Mouse (Mus musculus): ENCODE data around the gene Tnfrsf13c. TPM values are rescaled to one million over a fixed set of nuclear protein-coding genes. Genes with fewer than 3 reads are reported as not detected.

Tnfrsf13c gene
- total RNA-seq, 4 experiments from 2014 or later: not detected

DNA sequence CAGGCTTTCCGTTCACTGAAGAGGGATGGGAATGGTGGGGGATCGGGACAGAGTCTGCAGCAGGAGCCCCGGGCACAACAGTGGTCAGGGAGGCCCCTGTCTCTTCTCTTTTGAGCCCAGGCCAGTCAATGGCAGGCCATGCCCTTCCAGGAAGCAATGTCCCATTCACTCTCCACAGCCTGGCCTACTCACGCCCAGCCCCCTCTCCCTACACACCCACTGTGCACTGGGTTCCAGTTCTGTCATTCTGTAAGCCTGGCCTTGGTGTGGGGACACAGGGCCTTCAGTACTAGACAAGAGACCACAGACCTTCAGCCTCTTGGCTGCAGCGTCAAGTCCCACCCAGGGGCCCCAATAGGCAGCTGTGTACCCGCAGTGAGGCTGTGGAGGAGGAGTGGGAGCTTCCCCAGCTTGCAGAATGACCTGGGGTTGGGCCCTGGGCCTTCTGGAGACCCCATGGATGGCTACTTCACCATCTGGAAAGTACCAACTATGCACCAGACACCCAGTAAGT is 6.0 kb upstream of the Tnfrsf13c start:
- no peak for DNase-seq (ENCODE audit: low spot score in 2 of 2)

DNA sequence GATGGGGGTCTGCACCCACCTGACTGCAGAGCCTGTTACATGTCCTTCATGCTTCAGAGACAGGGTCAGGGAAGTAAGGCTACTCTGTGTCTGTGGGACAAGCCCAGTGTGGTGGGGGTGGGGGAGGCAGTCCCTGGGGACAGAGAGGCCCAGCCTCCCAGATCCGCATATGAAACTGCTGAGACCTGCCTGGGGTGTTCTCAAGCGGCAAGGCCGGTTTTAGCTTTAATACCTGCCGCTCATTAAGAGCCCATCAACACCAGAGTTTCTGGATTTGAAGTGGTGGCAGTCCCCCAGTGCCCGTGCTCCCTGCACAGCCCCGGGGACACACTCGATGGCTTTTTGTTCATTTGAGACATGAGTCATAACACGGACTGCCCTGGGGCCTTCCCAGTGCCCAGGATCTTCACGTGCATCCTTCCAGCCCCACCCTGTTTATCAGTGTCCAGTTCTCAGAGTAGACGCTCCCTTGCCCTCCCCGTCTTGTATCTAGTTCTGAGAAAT is 5.4 kb upstream of the Tnfrsf13c start:
- DNase-seq (ENCODE audit: low spot score in 2 of 2): no peak

DNA sequence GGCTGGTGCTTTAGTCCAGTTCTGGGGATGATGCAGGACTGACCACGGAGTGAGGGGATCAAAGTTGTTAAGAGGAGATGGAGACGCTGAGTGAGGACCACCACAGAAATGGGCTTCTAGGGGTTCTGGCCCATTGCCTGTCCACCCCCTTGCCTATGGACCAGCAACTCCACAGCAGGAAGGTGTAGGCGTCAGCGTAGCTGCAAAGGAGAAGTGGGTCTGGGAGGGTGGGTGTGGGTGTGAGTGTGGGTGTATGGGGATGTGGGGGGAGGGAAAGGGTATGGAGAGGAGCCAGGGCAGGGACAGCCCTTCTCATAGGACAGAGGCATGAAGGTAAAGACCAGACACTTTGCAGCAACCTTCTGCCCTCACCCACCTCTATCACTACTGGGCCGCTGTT is 1.6 kb upstream of the Tnfrsf13c start:
- no peak for DNase-seq (ENCODE audit: low spot score in 2 of 2)

DNA sequence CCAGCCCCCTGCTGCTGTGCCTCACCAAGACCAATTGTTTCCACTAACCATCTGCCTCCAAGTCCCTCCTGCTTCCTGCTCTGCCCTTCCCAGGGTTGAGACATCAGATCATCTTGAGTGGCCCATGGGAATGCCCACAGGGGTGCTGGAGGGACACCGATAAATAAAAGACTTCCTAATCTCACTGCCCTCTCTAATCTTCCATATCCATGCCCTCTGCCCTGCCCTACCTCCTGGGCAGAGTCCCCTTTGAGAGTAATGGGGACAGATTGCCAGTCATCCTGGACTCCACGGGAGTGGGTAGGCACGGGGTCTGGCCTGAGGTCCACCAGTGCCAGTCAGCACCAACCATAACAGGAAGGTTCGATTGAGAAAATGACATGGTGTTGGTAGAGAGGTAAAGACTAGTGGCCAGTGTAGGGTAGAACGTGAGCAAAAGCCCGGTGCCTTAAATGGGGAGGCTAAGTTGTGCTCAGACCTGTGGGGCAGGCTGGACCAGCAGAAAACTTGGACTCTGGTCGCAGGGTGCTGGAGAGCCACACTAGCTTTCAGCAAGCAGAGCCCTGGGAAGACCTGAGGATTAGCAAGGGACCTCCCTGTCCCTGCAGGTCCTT is 540 bp upstream of the Tnfrsf13c start:
- DNase-seq (ENCODE audit: low spot score in 2 of 2): no peak

DNA sequence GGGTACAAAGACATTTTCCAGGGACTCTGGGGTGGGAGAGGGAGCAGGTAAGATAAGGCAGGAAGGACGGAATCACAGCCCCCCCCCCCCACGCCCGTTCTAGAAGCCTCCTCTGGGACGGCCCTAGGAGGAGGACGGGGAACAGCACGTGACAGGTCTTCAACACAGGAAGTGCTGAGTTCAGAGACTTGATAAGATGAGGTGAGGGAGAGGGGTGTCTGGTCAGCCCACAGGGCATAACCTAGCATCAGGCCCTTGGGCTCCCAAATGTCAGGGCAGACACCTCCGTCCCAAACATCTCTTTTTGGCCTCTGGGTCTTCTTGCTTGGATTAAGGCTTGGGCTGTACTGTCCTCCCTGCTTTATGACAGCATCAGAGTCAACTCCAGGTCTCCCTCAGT is 918 bp downstream of the Tnfrsf13c start:
- no peak for DNase-seq (ENCODE audit: low spot score in 2 of 2)

DNA sequence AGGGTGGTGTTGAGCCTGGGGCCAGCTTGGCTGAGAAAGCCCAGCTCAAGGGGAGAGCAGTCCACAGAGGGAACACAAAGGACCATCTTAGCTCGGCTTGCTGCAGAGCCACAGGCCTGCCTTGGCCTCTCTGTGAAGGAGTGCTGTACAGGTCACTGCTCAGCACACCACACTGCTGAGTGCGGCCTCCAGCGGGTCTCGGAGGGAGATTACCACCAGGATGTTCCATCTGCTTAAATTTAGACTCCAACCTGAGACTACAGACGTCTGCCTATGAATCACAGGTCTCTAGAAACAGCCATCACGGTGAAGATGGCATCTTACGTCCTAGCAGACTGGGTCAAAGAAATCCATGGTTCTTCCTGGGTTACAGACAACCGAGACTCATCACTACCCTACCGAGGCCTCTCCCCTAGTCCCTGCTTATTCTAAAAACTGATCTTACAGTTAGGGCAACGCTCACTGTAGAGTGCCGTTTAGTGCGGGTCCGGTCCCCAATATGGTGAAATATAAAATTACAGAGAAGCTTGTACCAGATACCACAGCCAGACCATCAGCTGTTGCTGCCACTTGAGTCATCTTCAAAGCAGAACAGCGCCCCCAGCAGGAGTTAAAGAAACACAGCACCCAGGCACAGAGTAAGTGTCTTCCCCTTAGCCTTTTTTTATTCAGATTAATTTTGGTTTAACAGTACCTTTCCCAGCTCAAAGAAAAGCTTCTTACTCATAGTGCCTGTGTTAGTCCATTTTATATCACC is 2.9 kb downstream of the Tnfrsf13c start:
- no peak for DNase-seq (ENCODE audit: low spot score in 2 of 2)

DNA sequence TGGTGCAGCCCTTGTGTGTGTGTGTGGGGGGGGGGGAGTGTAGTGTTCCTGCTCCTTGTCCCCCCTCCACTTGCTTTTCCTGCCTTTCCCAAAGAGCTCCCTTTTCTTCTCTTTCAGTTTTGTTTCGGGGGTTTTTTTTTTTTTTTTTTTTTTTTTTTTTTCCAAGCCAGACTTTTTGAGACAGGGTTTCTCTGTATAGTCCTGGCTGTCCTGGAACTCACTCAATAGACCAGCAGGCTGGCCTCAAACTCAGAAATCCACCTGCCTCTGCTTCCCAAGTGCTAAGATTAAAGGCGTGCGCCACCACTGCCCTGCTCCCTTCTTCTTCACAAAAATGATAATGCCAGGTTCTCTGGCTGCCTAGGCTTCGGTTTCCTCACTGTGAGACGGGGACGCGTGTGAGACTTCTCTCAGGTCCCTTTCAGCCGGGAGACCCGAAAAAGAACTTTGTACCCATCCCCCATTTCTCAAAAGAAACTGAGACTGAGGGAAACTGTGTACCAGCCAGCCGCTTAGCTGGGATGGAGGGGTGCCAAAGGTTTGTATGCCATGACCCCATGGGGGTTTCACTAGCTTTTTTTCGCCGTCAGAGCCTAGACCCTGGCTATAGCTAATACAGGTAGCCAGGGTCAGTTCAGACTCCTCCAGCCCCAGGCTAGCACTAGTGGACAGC is 4.0 kb downstream of the Tnfrsf13c start:
- no peak for DNase-seq (ENCODE audit: low spot score in 2 of 2)

DNA sequence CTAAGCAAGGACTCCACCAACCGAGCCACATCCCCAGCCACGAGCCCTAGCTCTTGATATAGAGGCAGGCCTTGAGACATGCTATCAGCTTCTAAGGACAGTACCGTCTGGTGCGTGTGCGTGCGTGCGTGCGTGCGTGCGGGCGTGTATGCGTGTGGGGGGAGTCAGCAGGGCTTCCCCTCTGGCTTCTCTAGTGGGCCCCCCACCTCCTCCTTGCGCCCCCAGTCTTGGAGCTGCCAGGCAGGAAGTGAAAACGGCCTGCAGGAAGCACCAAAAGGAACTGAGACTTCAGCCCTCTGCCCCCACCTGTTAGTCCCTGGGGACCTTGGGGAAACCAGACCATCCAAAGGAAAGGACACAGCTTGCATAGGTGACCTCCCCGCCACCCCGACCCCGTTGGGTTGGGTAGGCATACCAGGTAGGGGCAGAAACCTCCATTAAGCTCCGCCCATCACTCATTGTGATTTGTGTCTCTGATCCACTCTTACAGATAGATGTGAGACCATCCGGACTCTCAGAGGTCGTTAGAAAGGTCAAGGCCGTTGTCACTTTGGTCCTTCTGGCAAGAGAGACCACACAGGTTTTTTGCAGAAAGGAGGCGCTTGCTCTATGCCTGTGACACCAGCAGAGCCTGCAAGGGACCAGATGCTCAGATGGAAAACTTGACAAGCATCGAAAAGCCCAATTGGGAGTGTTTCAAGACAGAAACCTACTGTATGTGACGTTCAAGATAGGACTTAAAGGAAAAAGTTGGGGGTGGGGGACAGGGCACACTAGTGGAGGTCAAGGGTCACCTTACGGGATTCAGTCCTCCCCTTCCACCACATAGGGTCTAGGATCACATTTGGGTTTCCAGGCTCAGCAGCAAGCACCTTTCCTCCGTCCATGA is 5.1 kb downstream of the Tnfrsf13c start:
- no peak for DNase-seq (ENCODE audit: low spot score in 2 of 2)

DNA sequence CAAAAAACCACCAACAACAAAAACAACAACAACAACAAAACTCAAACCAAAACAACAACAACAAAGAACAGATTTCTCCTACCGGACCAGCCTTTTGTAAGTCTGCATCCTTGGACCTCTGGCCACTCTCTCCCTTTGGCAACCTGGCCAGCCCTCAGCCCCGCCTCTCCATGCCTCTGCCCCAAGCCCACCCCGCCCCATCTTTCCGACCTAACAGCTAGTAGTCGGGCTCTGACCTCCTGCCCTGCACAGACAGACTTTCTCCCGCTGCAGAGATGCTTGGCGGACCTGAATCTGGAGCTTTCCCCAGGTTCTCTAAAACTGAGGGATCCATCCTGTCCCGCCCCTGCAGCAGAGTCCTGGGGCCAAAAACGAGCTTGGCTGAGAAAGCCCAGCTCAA is 6.2 kb downstream of the Tnfrsf13c start:
- no peak for DNase-seq (ENCODE audit: low spot score in 2 of 2)

DNA sequence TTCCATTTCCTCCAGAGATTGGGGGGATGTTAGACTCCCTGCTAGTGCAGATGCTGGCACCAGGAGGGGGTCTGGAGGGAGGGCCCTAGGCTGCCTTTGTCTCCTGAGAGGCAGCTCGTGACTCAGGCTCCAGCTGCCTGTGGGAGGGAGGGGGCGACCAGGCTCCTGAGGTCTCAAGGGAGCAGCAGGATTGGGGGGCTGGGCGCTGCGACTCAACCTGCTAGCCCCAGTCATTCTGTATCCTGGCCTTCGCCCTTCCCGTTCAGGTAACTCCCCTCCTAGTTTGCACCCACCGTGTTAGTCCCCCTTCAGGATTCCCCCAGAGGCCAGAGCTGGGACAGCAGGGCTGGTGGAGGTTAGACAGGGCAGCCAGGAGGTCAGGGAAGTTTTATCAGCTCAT is 7.1 kb downstream of the Tnfrsf13c start:
- DNase-seq (ENCODE audit: low spot score in 2 of 2): no peak

DNA sequence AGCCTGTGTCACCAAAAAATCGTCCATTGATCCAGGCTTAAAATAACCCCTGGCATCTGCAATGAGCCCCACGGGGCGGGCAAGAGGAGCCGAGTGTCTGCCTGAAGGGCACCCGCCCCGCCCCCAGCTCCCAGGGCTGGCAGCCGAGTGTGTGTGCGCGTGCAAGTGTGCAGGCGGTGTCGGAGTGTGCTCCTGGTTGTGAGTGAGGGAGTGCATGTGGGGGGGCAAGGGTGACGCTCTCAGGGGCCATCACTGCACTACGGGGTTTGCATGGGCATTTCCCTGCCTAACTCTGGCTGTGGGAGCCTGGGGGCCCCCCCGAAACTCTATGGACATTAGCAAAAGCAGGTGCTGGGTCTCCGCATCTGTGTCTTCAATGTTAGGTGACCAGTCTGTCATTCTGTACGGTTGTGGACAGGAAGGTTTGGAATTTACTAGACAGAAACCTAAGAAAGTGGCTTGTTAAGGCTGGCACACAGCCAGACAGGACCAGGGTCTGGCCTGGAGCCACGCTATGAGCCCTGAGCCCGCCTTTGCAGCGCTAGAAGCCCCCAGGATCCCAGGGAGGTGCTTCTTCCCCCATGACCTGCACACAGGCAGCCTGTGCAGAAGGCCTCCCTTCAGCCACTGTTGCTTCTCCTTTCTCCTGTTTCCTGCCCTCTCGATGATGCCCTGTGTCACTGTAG is 7.9 kb downstream of the Tnfrsf13c start:
- no peak for DNase-seq (ENCODE audit: low spot score in 2 of 2)

DNA sequence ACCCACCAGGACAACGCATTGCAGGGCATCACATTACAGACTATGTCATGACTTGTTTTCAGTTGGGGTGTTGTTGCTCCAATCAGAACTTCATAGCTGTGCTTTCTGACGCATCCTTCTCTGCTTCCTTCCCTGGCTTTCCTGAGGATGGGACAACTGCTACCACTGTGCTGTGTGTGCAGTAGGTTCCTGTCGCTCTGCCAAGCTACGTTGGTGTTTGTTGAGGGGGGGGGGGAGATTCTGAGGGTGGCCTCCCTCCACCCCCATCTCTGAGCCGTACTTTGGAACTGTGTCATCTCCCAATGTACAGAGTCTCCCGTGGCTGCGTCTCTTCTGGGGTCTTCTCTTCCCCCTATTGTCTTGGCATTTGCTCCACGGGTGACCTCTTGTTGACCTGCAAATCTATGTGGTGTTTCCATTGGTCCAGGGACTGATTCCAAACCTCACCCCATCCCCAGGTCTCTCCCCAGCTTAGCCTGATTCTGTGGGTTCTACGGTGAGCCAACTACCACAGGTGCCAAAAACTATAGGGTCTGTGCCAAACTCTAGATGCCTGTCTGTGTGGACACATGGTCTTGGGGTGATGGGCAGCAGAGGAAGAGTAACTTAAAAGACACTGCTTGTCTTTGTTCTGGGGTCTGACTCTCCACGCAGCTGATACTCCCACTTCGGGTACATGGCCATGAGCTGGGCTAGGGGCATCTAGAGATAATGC is 8.7 kb downstream of the Tnfrsf13c start:
- no peak for DNase-seq (ENCODE audit: low spot score in 2 of 2)

DNA sequence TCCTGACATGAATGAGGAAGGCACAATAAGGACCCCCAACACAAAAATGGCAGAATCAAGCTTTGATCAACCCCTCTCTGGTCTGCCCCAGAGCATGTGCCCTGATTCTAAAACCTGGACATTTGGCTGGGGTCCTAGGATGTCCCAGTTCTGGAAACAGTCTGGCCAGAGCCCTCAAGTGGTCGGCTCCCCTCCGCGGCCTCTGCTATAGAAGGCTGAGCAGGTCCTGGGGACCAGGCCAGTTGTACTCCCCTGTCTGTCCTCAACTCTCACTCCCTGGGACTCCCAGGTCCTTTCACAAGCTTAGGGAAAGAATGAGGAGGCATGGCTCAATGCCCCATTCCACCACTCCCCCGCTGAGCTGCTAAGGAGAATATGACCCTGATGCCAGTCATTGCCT is 10.9 kb downstream of the Tnfrsf13c start:
- no peak for DNase-seq (ENCODE audit: low spot score in 2 of 2)

DNA sequence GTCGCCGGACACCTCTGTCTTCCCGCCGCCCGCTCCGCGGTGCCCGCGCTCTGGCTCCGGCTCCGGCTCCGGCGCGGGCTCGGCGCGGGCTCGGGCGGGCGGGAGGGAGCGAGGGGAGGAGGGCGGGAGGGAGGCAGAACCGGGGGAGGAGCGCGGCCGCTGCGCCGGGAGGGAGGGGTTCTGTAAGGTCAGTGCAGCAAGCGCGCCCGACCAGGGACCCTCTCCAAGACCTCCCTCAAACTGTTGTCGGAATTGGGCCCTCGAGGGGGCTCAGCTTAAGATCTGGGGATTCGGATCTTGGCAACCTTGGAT is 11.5 kb downstream of the Tnfrsf13c start, which contains the start of gene Shisa8:
Shisa8 (minus strand) TSS at position 64 of the 312 bp plus-strand sequence.
- DNase-seq (ENCODE audit: low spot score in 2 of 2): no peak

DNA sequence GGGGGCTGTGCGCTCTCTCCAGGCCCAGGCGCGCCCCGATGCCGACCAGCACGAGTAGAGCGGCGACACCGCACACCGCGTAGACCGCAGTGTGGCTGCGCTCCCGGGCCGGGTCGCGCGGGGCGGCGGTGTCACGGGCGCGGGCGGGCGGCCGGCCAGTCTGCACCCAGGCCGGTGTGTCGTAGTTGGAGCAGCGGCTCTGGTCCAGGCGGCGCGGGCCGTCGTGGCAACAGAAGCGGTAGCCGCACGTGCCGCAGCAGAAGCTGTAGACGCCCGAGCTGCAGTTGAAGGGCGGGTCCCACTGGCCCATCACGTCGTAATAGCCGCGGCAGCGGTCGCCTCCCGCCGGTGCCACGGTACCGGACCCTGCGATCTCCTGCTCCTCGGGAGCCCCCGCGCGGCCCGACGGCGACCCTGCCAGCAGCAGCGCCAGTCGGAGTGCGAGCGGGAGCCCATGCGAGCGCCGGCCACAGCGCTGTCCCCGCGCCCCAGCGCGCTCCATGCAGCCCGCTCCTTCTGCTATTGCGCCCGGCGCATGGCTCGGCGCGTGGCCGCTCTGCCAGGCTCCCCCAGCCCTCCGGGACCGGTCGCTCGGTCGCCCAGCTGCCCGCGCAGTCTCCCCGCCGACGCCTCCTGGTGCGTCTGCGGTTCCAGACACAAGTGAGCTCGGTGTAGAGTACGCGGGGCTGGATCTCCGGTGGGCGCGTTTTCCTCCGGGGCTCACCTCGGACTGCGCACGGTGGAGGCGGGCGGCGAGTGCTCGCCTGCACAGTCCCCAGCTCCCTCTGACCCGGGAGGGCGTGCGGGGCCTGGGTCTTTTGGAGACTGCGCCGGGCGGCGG is 12.0 kb downstream of the Tnfrsf13c start:
- DNase-seq (ENCODE audit: low spot score in 2 of 2): no peak

DNA sequence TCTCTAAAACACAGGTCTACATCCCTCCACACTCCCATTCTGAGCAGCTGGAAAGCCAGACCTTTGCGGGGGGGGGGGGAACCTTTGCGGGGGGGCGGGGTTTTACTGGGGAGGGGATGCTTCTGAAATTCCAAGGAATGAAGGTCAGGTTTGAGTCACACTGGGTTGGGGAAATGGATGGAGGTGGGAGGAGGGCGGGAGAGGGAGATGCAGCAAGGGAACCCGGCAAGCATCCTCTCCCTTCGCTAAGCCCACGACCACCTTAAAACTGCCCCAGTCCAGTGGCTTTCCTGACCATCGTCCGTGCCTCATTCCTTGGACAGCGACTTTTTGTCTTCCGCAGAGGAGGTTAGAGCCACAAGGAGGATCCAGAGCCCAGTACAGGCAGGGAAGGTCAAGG is 12.9 kb downstream of the Tnfrsf13c start:
- no peak for DNase-seq (ENCODE audit: low spot score in 2 of 2)

DNA sequence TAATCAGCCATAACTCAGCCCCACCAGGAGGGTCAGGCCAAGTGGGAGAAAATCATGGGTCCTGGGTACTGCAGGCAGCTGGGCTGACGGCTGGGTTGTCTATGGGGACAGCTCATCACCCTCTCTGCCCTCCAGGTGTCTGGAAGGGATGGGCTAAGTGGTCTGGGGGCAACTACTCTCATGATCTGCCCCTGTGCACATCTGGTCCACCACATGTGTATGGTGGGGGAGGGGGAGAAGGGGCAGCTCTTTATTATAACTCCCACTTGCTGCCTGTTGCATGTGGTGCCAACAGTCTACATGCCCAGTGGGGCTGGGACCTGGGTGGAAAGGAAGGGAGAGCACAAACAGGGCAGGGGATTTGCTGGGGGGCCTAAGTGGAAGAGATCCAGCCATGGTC is 13.4 kb downstream of the Tnfrsf13c start:
- DNase-seq (ENCODE audit: low spot score in 2 of 2): no peak

DNA sequence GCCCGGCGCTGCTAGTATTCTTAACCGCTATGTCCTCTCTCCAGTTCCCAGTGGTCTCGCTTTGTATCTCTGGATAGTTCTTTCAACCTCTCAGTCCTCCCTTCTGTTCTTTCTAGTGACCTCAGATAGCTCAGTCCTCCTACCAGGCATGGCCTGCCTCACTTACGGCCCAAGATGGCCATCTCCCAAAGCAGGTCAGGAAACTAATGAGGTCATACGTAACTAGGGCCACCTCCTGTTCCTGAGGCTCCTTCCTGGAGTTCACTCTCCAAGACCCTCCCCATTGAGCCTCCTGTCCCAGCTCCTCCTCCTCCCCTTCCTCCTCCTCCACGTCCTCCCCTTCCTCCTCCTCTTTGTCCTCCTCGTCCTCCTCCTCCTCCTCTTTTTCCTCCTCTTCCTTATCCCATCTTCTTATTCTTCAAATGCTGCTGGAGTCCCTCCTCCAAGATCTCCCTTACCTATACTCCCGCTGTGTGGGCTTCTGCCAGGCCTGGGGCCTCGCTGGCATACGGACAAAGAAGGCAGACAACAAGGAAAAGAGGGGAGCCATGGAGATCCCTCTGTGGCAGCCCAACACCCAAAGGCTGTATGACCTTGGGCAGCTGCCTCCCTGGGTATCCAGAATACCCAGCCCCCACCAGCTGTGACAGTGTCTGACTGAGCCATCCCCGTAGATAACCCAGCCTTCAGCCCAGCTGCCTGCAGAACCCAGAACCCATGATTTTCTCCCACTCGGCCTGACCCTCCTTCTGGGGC is 14.7 kb downstream of the Tnfrsf13c start:
- no peak for DNase-seq (ENCODE audit: low spot score in 2 of 2)

All from gastrocnemius, adult 8-10 months (tissue).